Mouse (Mus musculus) gastrocnemius, postnatal 36 days (tissue): ENCODE data around the gene Kank3. TPM values are rescaled to one million over a fixed set of nuclear protein-coding genes. Genes with fewer than 3 reads are reported as not detected.
"Not testable (repeated sequence)": the region's sequence is repeated elsewhere in the genome, so short reads cannot be mapped to it uniquely, and the experiment has no call there.

Source experiments
- DNase-seq, 2 experiments: peaks; one replicate each; pipeline ENCODE4 v3.0.0; 2022
- intact Hi-C: fragments of 180-260 bp; cut with DNase I; formaldehyde crosslinking; loops from one replicate; pipeline ENCODE4 v1.15.1; 2025
- total RNA-seq, 2 experiments: library from RNA; stranded (reverse); gene quantifications; 2 replicates each; pipeline ENCODE4 v1.2.3; 2021

The Kank3 gene
- total RNA-seq, 2 experiments from 2014 or later: 15.3 to 22.5 TPM

DNA sequence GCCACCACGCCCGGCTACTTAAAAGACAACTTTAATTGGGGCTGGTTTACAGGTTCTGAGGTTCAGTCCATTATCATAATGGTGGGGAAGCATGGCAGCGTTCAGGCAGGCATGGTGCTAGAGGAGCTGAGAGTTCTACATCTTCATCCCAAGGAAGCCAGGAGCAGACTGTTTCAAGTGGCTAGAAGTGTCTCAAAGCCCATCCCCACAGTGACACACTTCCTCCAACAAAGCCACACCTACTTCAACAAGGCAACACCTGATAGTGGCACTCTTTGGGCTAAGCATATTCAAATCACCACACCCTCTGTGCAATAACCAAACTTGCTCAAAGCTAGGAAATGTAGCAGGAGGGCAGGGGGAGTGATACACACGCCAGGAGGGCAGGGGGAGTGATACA lies 6.1 kb upstream of the Kank3 start:
- no peak for DNase-seq

DNA sequence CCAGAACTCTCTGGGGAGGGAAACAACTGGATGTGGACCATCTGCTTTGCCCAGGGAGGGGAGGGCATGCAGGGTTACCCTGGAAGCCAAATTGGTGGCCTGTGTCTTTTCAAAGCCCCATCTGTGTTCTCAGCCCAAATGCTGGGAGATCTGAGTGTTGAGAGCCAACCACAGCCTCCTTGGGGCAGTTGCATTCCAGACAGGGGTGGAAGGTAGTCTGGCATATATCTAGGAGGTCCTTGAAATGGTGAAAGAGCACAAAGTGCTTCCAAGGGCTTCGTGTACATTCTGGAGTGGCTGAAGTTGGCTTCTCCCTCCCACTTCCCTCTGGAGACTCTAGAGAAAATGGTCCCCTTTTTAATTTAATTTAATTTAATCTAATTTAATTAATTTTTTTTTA lies 5.6 kb upstream of the Kank3 start:
- intact Hi-C loops: no loop called here
- DNase-seq: no peak

More for the DNA sequence above, 6.1 kb upstream of the Kank3 start:
- intact Hi-C loops: no loop called here

DNA sequence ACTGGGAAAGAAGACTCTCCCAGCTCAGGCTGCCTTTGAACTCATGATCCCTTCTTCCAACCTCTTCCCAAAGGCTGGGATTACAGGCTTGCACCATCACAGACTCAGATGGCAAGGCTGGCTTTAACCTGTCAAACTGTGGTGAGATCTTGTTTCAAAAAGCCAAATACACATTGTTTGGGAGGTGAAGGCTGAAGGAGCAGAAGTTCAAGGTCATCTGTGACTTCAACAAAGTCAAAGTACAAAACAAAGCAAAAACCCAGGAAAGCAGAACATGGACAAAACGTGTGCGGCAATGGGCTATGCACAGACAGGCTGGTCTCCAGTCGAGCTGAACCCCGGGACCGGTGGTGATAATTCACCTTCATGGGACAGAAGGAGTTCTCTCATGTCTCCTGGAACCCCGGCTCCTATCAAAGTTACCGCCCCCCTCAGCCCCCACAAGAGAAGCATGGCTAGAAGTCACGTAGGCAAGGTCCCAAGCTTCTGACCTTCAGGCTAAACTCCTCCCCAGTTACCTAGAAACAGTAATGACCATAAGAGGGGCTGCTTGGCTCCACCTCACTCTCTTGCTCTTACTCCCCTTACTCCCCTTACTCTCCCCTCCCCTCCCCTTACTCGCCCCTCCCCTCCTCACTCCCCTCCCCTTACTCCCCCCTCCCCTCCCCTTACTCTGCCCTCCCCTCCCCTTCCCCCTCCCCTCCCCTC lies 3.0 kb upstream of the Kank3 start:
- intact Hi-C loops: no loop called here
- no peak for DNase-seq

DNA sequence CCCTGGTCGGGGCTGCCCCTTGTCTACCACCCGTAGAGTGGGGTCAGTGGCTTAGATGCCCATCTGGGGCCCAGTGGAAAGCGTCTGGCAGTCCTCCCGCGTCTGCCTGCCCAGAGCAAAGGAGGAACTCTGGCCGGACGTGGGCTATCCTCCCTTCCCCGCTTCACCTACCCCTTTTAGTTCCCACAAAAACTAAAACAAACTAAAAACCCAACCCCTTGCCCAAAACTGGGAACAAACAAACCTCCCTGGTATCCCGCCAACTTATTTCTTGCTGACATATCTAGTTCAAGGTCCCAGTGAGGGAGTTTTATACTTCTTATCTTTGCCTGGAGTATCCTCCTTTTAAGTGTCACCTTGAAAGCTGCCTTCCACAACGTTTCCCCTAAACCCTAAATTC lies 2.1 kb upstream of the Kank3 start:
- DNase-seq: no peak
- intact Hi-C loops: no loop called here

DNA sequence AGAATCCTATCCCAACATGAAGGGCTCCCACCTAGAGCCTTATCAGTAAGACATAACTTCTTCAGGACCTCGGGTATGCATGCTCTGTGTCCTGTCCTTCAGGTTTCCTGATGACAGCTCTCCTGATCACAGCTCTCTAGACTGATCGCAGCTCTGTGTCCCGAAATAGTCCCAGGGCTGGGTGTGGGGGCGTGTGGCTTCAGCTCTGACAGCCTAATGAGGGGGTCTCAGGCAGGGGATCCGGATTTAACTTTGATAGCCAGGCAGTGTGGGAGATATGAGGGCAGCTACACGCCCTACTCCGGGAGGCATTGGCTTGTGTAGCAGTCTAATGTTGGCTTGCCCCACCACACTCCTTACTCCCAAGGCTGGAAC lies 810 bp downstream of the Kank3 start:
- intact Hi-C loops: no loop called here
- no peak for DNase-seq

DNA sequence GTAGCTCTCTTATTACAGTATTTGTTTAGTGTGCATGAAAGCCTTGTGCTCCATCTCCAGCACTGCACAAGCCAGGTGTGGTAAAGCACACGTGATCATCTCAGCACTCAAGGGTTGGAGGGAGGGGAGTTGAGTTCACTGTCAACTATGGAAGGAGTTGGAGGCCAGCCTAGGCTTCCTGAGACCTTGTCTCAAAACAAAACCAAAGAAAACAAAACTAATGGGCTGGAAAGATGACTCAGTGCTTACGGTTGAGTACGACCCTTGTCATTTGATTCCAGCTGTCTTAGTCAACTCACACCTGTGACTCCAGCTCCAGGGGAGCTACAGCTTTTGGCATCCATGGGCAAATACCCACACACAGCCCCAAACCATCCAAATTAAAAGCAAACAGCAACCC lies 2.2 kb downstream of the Kank3 start:
- intact Hi-C loops: no loop called here
- DNase-seq: no peak

DNA sequence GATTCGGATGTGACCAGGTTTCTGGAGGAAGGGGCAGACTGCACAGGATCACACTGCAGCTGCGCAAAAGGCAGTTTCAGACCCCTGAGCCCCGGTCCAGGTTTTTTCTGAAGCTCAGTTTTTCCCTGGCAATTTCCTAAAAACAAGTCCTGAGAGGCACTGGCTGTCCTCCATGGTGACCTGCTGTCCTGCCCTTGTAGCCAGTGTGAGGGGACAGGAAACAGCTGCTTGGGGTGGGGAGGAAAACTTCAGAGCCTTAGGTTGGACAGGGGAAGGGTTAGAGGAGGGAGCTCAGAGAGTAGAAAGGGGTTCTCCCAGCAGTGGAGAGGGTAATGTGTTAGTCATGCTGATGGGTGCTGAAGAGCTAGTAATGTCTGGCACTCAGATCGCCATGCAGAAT lies 2.7 kb downstream of the Kank3 start:
- peak in 1 of 2 experiments; percentile 22 for DNase-seq
- intact Hi-C loops: no loop called here

DNA sequence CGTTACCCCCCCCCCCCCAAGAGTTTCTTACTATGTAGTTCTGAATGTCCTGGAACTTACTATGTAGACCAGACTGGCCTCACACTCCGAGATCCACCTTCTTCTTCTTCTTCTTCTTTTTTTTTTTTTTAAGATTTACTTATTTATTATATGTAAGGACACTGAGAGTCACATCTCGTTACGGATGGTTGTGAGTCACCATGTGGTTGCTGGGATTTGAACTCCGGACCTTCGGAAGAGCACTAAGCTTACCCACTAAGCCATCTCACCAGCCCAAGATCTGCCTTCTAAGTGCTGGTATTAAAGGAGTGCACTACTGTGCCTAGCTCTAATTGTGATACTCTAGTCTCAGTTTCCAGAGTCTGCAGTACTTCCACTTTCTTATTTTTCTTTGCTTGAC lies 5.1 kb downstream of the Kank3 start:
- intact Hi-C loops: no loop called here
- DNase-seq: no peak

DNA sequence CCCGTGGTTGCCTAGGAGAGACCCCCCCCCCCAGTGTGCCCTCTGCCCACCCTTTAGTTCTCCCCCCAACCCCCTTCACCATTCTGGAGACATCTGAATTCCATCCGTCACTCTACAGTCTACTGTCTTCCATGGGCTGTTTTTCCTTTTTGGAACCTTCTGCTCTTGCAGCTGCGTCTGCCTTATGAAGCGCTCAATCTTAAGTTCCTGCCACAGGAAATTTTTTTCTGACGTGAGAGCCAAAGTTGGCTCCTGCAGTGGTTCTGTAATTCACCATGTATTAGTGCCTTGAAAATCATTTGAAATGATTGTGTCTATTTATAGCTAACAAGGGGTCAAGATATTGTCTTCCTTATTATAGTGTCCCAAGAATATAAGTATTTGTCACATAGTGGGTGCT lies 6.3 kb downstream of the Kank3 start:
- no peak for DNase-seq
- intact Hi-C loops: no loop called here

DNA sequence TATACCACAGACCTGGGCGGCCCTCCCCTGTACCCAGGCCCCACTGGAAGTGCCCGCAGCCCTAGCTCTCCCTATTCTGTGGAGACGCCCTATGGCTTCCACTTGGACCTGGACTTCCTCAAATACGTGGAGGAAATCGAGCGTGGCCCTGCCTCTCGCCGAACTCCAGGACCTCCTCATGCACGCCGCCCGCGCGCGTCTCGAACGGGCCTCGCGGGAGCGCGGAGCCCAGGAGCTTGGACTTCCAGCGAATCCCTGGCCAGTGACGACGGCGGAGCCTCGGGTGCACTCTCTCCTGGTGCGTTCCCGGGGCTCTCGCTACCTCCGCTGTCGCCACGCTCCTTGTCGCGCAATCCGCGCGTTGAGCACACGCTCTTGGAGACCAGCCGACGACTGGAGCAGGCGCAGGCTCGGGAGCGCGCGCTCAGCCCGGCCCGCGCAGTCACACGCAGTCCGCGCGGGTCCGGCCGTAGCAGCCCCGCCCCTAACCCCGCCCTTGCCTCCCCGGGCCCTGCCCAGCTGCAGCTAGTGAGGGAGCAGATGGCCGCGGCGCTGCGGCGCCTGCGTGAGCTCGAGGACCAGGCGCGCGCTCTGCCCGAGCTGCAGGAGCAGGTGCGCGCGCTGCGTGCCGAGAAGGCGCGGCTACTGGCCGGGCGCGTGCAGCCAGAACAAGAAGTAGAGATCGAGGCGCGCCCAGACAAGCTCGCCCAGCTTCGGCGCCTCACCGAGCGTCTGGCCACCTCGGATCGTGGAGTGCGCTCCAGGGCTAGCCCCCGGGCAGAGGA lies 7.1 kb downstream of the Kank3 start:
- peak; percentile 81 to 84 for DNase-seq
- intact Hi-C loops: no loop called here

DNA sequence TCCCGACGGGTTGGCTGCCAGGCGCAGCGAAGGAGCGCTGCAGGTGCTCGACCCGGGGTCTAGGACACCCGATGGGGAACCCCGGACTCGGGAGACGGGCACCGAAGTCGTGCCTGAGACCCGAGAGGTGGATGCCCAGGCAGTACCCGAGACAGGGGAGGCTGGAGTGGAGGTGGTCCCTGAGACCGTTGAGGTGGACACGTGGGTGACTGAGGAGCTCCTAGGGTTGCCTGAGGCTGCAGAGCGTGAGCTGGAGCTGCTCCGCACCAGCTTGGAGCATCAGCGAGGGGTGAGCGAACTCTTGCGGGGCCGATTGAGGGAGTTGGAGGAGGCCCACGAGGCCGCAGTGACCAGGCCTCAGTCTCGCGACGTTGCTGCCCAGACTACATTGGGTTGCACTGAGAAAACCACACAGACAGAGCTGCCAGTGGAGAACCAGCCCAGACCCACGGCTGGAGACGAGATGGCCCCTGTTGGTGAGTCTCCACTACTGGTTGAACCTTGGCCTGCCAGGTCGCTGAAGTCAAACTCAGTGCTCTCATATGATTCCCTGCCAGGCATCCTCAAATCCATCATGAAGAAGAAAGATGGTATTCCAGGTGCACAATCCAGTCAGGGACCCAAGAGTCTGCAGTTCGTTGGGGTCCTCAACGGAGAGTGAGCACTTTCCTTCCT lies 7.8 kb downstream of the Kank3 start:
- no peak for DNase-seq
- intact Hi-C loops: no loop called here

DNA sequence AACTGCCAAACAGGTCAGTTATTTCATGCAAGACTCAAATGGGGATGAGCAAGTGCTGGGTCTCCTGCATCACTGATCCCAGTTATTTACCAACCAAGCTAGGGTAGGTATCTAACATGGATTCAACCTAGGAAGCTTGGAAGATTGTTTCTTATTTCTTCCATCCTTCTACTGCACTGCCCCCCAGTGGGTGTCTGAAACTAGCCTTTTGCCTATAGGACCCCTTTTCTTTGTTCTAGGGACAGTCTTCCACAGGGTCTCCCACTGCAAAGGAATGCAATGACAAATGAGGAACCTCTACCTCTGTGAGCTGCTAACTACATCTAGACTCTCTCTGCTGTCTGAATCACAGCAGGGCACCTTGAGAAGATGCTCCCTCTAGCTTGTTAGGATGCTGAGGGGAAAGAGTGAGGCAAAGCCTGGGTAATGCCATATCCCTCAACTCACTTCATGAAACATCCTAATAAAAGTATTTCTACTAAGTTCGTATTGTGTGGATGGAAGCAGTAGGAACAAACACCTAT lies 12.2 kb downstream of the Kank3 start:
- no peak for DNase-seq
- intact Hi-C loops: no loop called here

DNA sequence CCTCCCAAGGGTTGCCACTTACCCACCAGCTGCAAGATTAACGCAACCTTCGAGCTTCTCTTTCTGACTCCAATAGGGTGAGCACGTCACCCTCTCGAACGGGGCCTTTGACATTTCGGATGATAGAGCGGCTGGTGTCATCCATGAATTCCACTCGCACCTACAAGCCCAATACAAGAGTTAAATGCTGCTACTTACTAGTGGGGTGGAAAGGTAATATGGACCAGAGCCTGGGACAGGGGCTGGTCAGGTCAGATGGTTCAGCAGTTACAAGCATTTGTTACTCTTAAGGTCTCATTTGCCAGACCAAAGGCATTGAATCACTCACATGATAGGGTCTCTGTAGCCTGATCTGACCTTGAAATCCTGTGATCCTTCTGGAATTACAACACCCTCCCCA lies 12.9 kb downstream of the Kank3 start:
- DNase-seq, intact Hi-C loops: not testable (repeated sequence)

DNA sequence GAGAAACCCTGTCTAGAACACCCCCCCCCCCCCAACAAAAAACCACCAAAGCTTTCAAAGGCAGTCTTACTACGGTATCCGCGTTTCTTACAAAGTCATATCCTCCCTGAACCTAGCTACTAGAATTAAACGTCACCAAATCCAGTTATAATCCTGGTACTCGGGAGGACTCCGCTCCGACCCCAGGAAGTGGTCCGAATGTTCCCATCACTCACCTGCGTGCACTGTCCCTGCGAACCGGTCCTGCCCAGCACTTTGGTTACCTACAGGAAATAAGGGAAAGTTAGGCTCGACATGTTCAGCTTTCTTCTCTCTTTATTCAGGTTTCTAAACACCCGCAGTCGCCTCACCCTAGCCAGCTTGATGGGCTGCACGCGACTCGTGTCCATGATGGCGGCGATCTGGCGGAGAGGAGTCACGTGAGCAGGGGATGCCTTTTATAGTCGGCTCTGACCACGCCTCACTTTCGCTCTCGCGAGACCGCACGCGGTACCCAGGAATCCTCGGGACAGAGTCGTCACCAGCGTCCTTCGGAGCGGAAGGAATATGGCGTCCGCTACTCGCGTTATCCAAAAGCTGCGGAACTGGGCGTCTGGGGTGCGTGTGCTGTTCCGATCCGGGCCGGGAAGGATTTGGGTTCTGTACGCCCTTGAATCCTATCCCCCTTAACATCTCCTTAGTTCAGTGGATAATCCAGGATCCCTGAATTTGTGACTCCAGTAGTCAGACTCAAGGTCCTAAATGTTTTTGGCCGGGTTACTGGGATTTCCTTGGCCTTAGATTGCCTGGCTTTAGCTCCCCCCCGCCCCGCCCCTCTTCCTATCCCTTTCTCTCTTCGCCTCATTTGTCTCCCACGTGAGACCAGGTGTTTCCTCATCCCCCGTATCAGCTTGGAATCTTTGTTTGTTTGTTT lies 14.0 kb downstream of the Kank3 start, which contains the start of the genes Rps28 and Ndufa7:
Gene Rps28, minus strand, starts transcription at position 479 of the 913 bp plus-strand sequence.
Gene Ndufa7, plus strand, starts transcription at position 489 of the 913 bp plus-strand sequence.
- peak; percentile 95 to 100 for DNase-seq
- intact Hi-C loops: no loop called here

DNA sequence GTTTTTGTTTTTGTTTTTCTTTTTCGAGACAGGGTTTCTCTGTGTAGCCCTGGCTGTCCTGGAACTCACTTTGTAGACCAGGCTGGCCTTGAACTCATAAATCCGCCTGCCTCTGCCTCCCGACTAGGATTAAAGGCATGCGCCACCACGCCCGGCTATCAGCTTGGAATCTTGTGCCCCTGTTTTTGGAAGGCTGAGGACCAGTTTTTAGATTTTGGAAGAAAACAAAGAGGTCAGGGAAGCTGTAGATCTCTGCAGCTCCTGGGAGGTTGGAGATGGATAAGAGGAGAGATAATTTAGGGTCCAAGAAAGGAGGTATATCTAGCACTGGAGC lies 14.6 kb downstream of the Kank3 start:
- DNase-seq, intact Hi-C loops: not testable (repeated sequence)

DNA sequence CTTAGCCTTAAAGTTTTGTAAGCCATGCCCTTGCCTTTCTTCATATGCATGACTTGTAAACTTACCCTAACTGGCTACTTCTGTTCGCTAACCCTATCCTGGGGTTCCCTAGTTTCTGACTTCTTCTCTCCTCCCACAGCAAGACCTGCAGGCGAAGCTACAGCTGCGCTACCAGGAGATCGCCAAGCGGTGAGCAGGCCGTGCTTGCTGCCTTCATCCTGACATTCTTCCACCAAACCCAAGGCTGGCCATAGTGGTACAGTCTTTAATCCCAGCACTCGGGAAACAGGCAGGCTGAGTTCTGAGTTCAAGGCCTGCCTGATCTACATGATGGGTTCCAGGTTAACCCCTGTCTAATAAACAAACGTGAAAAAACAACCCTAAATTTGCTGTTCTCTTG lies 15.1 kb downstream of the Kank3 start:
- DNase-seq: no peak
- intact Hi-C loops: no loop called here

DNA sequence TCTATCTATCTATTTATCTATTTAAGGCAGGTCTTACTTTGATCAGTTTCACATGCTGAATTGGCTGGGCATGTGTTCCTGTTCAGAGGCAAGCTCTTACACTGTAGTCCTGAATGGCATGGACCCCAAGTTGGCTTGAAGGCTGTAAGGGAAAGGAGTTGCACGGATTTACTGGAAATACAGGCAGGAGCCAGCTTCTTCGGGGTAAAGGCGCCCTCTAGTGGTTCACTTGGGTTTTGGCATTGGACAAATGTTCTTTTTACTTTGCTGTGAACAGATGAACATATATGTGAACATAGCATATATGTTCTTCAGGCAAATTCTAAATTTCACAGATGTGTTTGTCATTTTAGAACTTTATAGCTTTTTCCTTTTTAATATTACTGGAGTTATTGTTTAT lies 16.5 kb downstream of the Kank3 start:
- intact Hi-C loops: loop anchor here (2.0 kb wide), 1 partner anchor 388 kb away; no protein-coding TSS in a partner anchor

DNA sequence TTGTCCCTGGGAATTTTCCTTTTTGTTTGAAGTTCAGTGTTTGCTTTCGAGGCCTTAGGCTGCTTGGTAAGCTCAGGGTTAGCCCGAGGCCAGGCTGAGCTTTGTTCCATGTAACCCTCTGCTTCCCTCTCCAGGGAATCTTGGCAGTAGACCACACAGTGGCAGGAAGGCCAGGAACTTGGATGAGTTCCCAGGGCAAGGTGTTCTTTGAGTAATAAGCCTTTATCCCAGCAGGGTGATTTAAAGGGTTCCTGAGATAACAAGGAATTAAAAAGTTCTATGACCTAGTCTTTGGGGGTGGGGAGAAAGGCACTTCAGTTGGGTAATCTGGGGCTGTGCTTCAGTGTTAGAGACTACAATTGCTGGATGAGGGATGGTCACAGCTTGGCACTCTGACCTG lies 18.6 kb downstream of the Kank3 start:
- peak in 1 of 2 experiments; percentile 25 for DNase-seq
- intact Hi-C loops: no loop called here

More for the DNA sequence above, 16.5 kb downstream of the Kank3 start:
- DNase-seq: peak; percentile 42 to 65

DNA sequence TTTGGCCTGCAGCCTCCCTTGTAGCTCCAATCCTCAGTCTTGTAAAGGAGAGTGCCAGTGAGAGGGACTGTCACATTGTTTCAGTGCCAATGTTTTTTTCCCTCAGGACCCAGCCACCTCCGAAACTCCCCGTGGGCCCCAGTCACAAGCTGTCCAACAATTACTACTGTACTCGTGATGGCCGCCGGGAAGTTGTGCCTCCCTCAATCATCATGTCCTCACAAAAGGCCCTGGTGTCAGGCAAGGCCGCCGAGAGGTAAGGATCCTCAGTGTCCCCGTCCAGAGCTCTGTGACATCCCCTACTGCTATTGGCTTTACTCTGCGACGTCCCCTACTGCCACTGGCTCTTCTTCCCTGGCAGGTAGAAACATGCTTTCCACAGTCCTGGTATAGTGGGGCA lies 19.2 kb downstream of the Kank3 start:
- DNase-seq: no peak
- intact Hi-C loops: no loop called here
